Mouse (Mus musculus) neutrophil, adult 5-6 weeks (primary cell): ENCODE results near the gene Ly6g. TPM values are rescaled to one million over a fixed set of nuclear protein-coding genes. Genes with fewer than 3 reads are reported as not detected.

Source experiments
- total RNA-seq: library from RNA; stranded (forward); fragments of 200-1000 nt; gene quantifications from 2 replicates; pipeline ENCODE4 v1.2.3, GENCODE M21; 2017

The Ly6g gene
- total RNA-seq, 1 experiment from 2014 or later, result 22.2 TPM

Other genes with a start within 250 kb of the Ly6g start
- 1.5 and 7.0 TPM in 2 replicates for gene Ly6i, start 171.8 kb upstream of the Ly6g start, total RNA-seq
- 104 and 118 TPM in 2 replicates for gene Ly6a, start 157.2 kb upstream of the Ly6g start, total RNA-seq
- gene Ly6c1, start 106.4 kb upstream of the Ly6g start, total RNA-seq, result 1.5 and 3.5 TPM in 2 replicates
- gene Ly6c2, start 43.3 kb upstream of the Ly6g start, total RNA-seq, result 83.9 TPM in 2 replicates
- gene BC025446, start 61.1 kb downstream of the Ly6g start, total RNA-seq, result 0.37 TPM in 1 of 2 replicates, not detected in the other
- gene Ly6f, start 113.2 kb downstream of the Ly6g start, total RNA-seq, result not detected in 2 replicates